Mouse (Mus musculus): Measurements from ENCODE around the gene Plscr2. TPM values are rescaled to one million over a fixed set of nuclear protein-coding genes. Genes with fewer than 3 reads are reported as not detected.

Plscr2 gene
- polyA plus RNA-seq, 1 experiment from 2014 or later = not detected

GRCm38 (mm10) chr9:92270927-92271326 lies 4.5 kb upstream of the Plscr2 start:
- 56% methylated on average over 4 of the region's 4 CpGs for WGBS
- H3K36me3 ChIP-seq (ENCODE audit: control insufficient read depth, insufficient read depth, low read length) = no peaks in the 10 kb centered on the region
- no peak overlapping the region for H3K9ac ChIP-seq (ENCODE audit: low read length)
- H3K4me2 ChIP-seq (ENCODE audit: low read depth) = no peak overlapping the region
- H3K27ac ChIP-seq (ENCODE audit: low read depth, low read length) = no peak overlapping the region
- DNase-seq (ENCODE audit: low spot score) (peak; percentile 14), ATAC-seq (ENCODE audit: insufficient read depth, low FRiP score, low TSS enrichment) (no peak)
- no peaks in the 10 kb centered on the region for H3K27me3 ChIP-seq (ENCODE audit: control insufficient read depth, insufficient read depth, low read length)
- no peaks in the 10 kb centered on the region for H3K4me1 ChIP-seq (ENCODE audit: control insufficient read depth, insufficient read depth, low read length)
- no peak overlapping the region for H3K4me3 ChIP-seq (ENCODE audit: low read depth, low read length)
- no peaks in the 10 kb centered on the region for H3K9me3 ChIP-seq (ENCODE audit: control insufficient read depth, low read length)

- DNase-seq (ENCODE audit: low spot score) (no peak), ATAC-seq (ENCODE audit: insufficient read depth, low FRiP score, low TSS enrichment) (no peak)
- 86% methylated on average over 4 of the region's 4 CpGs for whole genome bisulfite sequencing
- Histone ChIP-seq H3K4me1 (ENCODE audit: control insufficient read depth, insufficient read depth, low read length) (no peaks in the 10 kb centered on the region), H3K9me3 (ENCODE audit: control insufficient read depth, low read length) (no peaks in the 10 kb centered on the region), H3K36me3 (ENCODE audit: control insufficient read depth, insufficient read depth, low read length) (no peaks in the 10 kb centered on the region), H3K27me3 (ENCODE audit: control insufficient read depth, insufficient read depth, low read length) (no peaks in the 10 kb centered on the region), H3K9ac (ENCODE audit: low read length) (no peak overlapping the region), H3K27ac (ENCODE audit: low read depth, low read length) (no peak overlapping the region), H3K4me3 (ENCODE audit: low read depth, low read length) (no peak overlapping the region), H3K4me2 (ENCODE audit: low read depth) (no peak overlapping the region)
These were observed 2.8 kb upstream of the Plscr2 start for GRCm38 (mm10) chr9:92272650-92273049.

GRCm38 (mm10) chr9:92273271-92273670 lies 2.1 kb upstream of the Plscr2 start:
- Histone ChIP-seq H3K4me1 (ENCODE audit: control insufficient read depth, insufficient read depth, low read length) (no peaks in the 10 kb centered on the region), H3K4me2 (ENCODE audit: low read depth) (no peak overlapping the region), H3K27ac (ENCODE audit: low read depth, low read length) (no peak overlapping the region), H3K4me3 (ENCODE audit: low read depth, low read length) (no peak overlapping the region), H3K9ac (ENCODE audit: low read length) (no peak overlapping the region), H3K36me3 (ENCODE audit: control insufficient read depth, insufficient read depth, low read length) (no peaks in the 10 kb centered on the region), H3K9me3 (ENCODE audit: control insufficient read depth, low read length) (no peaks in the 10 kb centered on the region), H3K27me3 (ENCODE audit: control insufficient read depth, insufficient read depth, low read length) (no peaks in the 10 kb centered on the region)
- 88% methylated on average over 2 of the region's 2 CpGs for WGBS
- ATAC-seq (ENCODE audit: insufficient read depth, low FRiP score, low TSS enrichment) (no peak), DNase-seq (ENCODE audit: low spot score) (no peak)

GRCm38 (mm10) chr9:92273956-92274762 lies 1.2 kb upstream of the Plscr2 start:
- DNase-seq (ENCODE audit: low spot score) = no peak
- Histone ChIP-seq H3K9ac (ENCODE audit: low read length) (no peak overlapping the region), H3K4me2 (ENCODE audit: low read depth) (no peak overlapping the region), H3K4me3 (ENCODE audit: low read depth, low read length) (no peak overlapping the region), H3K4me1 (ENCODE audit: control insufficient read depth, insufficient read depth, low read length) (no peaks in the 10 kb centered on the region), H3K9me3 (ENCODE audit: control insufficient read depth, low read length) (no peaks in the 10 kb centered on the region), H3K36me3 (ENCODE audit: control insufficient read depth, insufficient read depth, low read length) (no peaks in the 10 kb centered on the region), H3K27me3 (ENCODE audit: control insufficient read depth, insufficient read depth, low read length) (no peaks in the 10 kb centered on the region), H3K27ac (ENCODE audit: low read depth, low read length) (no peak overlapping the region)
- 73% methylated on average over 6 of the region's 6 CpGs for WGBS
- ATAC-seq (ENCODE audit: insufficient read depth, low FRiP score, low TSS enrichment) = no peak

GRCm38 (mm10) chr9:92276360-92276759 lies 958 bp downstream of the Plscr2 start:
- no peak overlapping the region for H3K4me2 ChIP-seq (ENCODE audit: low read depth)
- no peak for ATAC-seq (ENCODE audit: insufficient read depth, low FRiP score, low TSS enrichment)
- 84% methylated on average over 7 of the region's 7 CpGs for WGBS
- H3K4me1 ChIP-seq (ENCODE audit: control insufficient read depth, insufficient read depth, low read length) = no peaks in the 10 kb centered on the region
- no peaks in the 10 kb centered on the region for H3K9me3 ChIP-seq (ENCODE audit: control insufficient read depth, low read length)
- no peak overlapping the region for H3K9ac ChIP-seq (ENCODE audit: low read length)
- no peaks in the 10 kb centered on the region for H3K36me3 ChIP-seq (ENCODE audit: control insufficient read depth, insufficient read depth, low read length)
- H3K27ac ChIP-seq (ENCODE audit: low read depth, low read length) = no peak overlapping the region
- no peaks in the 10 kb centered on the region for H3K27me3 ChIP-seq (ENCODE audit: control insufficient read depth, insufficient read depth, low read length)
- DNase-seq (ENCODE audit: low spot score) = no peak
- no peak overlapping the region for H3K4me3 ChIP-seq (ENCODE audit: low read depth, low read length)

GRCm38 (mm10) chr9:92280048-92280447 lies 4.6 kb downstream of the Plscr2 start:
- Histone ChIP-seq H3K4me1 (ENCODE audit: control insufficient read depth, insufficient read depth, low read length) (no peaks in the 10 kb centered on the region), H3K4me3 (ENCODE audit: low read depth, low read length) (no peak overlapping the region), H3K27me3 (ENCODE audit: control insufficient read depth, insufficient read depth, low read length) (no peaks in the 10 kb centered on the region), H3K9me3 (ENCODE audit: control insufficient read depth, low read length) (no peaks in the 10 kb centered on the region), H3K9ac (ENCODE audit: low read length) (no peak overlapping the region), H3K36me3 (ENCODE audit: control insufficient read depth, insufficient read depth, low read length) (no peaks in the 10 kb centered on the region), H3K27ac (ENCODE audit: low read depth, low read length) (no peak overlapping the region), H3K4me2 (ENCODE audit: low read depth) (no peak overlapping the region)
- ATAC-seq (ENCODE audit: insufficient read depth, low FRiP score, low TSS enrichment) = no peak
- WGBS = 84% methylated on average over 1 of the region's 1 CpGs
- no peak for DNase-seq (ENCODE audit: low spot score)

GRCm38 (mm10) chr9:92282563-92283171 lies 7.3 kb downstream of the Plscr2 start:
- H3K4me1 ChIP-seq (ENCODE audit: control insufficient read depth, insufficient read depth, low read length) = no peaks in the 10 kb centered on the region
- DNase-seq (ENCODE audit: low spot score) (no peak), ATAC-seq (ENCODE audit: insufficient read depth, low FRiP score, low TSS enrichment) (no peak)
- no peaks in the 10 kb centered on the region for H3K36me3 ChIP-seq (ENCODE audit: control insufficient read depth, insufficient read depth, low read length)
- no peak overlapping the region for H3K4me2 ChIP-seq (ENCODE audit: low read depth)
- H3K4me3 ChIP-seq (ENCODE audit: low read depth, low read length) = no peak overlapping the region
- H3K27me3 ChIP-seq (ENCODE audit: control insufficient read depth, insufficient read depth, low read length) = no peaks in the 10 kb centered on the region
- H3K9ac ChIP-seq (ENCODE audit: low read length) = no peak overlapping the region
- H3K9me3 ChIP-seq (ENCODE audit: control insufficient read depth, low read length) = no peaks in the 10 kb centered on the region
- H3K27ac ChIP-seq (ENCODE audit: low read depth, low read length) = no peak overlapping the region
- WGBS = 42% methylated on average over 7 of the region's 7 CpGs

GRCm38 (mm10) chr9:92289675-92290074 lies 14.3 kb downstream of the Plscr2 start:
- H3K27ac ChIP-seq (ENCODE audit: low read depth, low read length) = no peak overlapping the region
- no peak overlapping the region for H3K9ac ChIP-seq (ENCODE audit: low read length)
- no peaks in the 10 kb centered on the region for H3K9me3 ChIP-seq (ENCODE audit: control insufficient read depth, low read length)
- WGBS = 83% methylated on average over 3 of the region's 3 CpGs
- no peak overlapping the region for H3K4me2 ChIP-seq (ENCODE audit: low read depth)
- H3K4me3 ChIP-seq (ENCODE audit: low read depth, low read length) = no peak overlapping the region
- no peaks in the 10 kb centered on the region for H3K27me3 ChIP-seq (ENCODE audit: control insufficient read depth, insufficient read depth, low read length)
- H3K36me3 ChIP-seq (ENCODE audit: control insufficient read depth, insufficient read depth, low read length) = no peaks in the 10 kb centered on the region
- no peak for DNase-seq (ENCODE audit: low spot score)
- no peaks in the 10 kb centered on the region for H3K4me1 ChIP-seq (ENCODE audit: control insufficient read depth, insufficient read depth, low read length)
- no peak for ATAC-seq (ENCODE audit: insufficient read depth, low FRiP score, low TSS enrichment)

GRCm38 (mm10) chr9:92292169-92292568 lies 16.8 kb downstream of the Plscr2 start:
- WGBS = 85% methylated on average over 2 of the region's 2 CpGs
- no peak overlapping the region for H3K4me2 ChIP-seq (ENCODE audit: low read depth)

More at GRCm38 (mm10) chr9:92292169-92292568, 16.8 kb downstream of the Plscr2 start:
- Histone ChIP-seq H3K4me3 (ENCODE audit: low read depth, low read length) (no peak overlapping the region), H3K4me1 (ENCODE audit: control insufficient read depth, insufficient read depth, low read length) (no peaks in the 10 kb centered on the region), H3K9ac (ENCODE audit: low read length) (no peak overlapping the region), H3K27me3 (ENCODE audit: control insufficient read depth, insufficient read depth, low read length) (no peaks in the 10 kb centered on the region), H3K27ac (ENCODE audit: low read depth, low read length) (no peak overlapping the region), H3K9me3 (ENCODE audit: control insufficient read depth, low read length) (no peaks in the 10 kb centered on the region), H3K36me3 (ENCODE audit: control insufficient read depth, insufficient read depth, low read length) (no peaks in the 10 kb centered on the region)
- ATAC-seq (ENCODE audit: insufficient read depth, low FRiP score, low TSS enrichment) (no peak), DNase-seq (ENCODE audit: low spot score) (no peak)
